In genomic region chr7:113766498-113766941, GRCm38 (mm10) we compare ENCODE assay signal across 9 mouse cellular contexts. TPM values are rescaled to one million over a fixed set of nuclear protein-coding genes. Genes with fewer than 3 reads are reported as not detected.
DNase-seq lines count a peak whose midpoint lies in the region; ATAC-seq and TF ChIP-seq lines count a peak whose summit lies in the region.
"Had no signal": no experiment of that assay in that cellular context is flagged by ENCODE, and none has a peak within 500 bp of the region (broad histone marks: within the 10 kb centered on the region; RNA-seq: fewer than 3 reads in every experiment).

No protein-coding gene starts in this region.

- no peaks in the 10 kb centered on the region for H3K4me1 ChIP-seq in liver, embryonic 13.5 days (replicated peaks)

- H3K36me3 ChIP-seq in liver, embryonic 13.5 days, result no peaks in the 10 kb centered on the region

- H3K9me3 ChIP-seq in liver, embryonic 13.5 days (replicated peaks), result no peaks in the 10 kb centered on the region

- DNase-seq in gastrocnemius, adult 2 months, result peak; percentile 31
- no peak for DNase-seq in gastrocnemius, postnatal 36 days
- peak; percentile 9 for DNase-seq in urinary bladder, postnatal 25 days (ENCODE audit: low spot score)
- no peak for DNase-seq in urinary bladder, postnatal 4 days (ENCODE audit: low spot score in 2 of 2)
- DNase-seq in heart, postnatal 14 days, result peak; percentile 14 to 16
- DNase-seq in liver, embryonic 13.5 days, result no peak
- DNase-seq in right cerebral cortex, postnatal 10 days (ENCODE audit: low spot score in 2 of 2), result peak; percentile 42 to 46
- DNase-seq in urinary bladder, postnatal 14 days (ENCODE audit: low spot score), result no peak

- H3K4me3 ChIP-seq in gastrocnemius, adult 2 months, result peak overlapping the region; percentile 73
- H3K4me3 ChIP-seq in liver, embryonic 13.5 days (replicated peaks), result peak overlapping the region; percentile 36
- H3K4me3 ChIP-seq: erythroblast, embryonic 14.5 days had no signal

- H3K27me3 ChIP-seq in liver, embryonic 13.5 days, result peaks cover 50% of the 10 kb centered on the region

- no peak overlapping the region for H3K9ac ChIP-seq in liver, embryonic 13.5 days

- peak overlapping the region; percentile 52 for H3K4me2 ChIP-seq in liver, embryonic 13.5 days

- intact Hi-C loops in gastrocnemius, adult 2 months (cut with DNase I), result no loop called here
- intact Hi-C loops in gastrocnemius, postnatal 36 days (cut with DNase I), result no loop called here
- intact Hi-C loops in heart, postnatal 14 days (cut with DNase I), result loop anchor here (5.0 kb wide), 2 partner anchors 141 to 196 kb away; no protein-coding TSS in a partner anchor

- peak overlapping the region; percentile 71 for H3K27ac ChIP-seq in gastrocnemius, adult 2 months
- no peak overlapping the region for H3K27ac ChIP-seq in liver, embryonic 13.5 days

- 4% methylated on average over 27 of the region's 27 CpGs for WGBS in liver, embryonic 13.5 days (ENCODE audit: insufficient replicate concordance)

- TF ChIP-seq CTCF in gastrocnemius, adult 2 months (IDR thresholded peaks at IDR 0.05), result no peak

- ATAC-seq in liver, embryonic 13.5 days (ENCODE audit: low read depth), result no peak

RNA-seq across cellular contexts. Expression of gene Spon1, which starts 0.7 kb away (rescaled TPM):
- total RNA-seq in gastrocnemius, adult 2 months (2021), result 1 to 10 TPM; 2.0 to 3.0 TPM
- 1 to 10 TPM; 2.5 to 4.4 TPM for total RNA-seq in gastrocnemius, postnatal 36 days (2021)
- total RNA-seq in heart, postnatal 14 days (2021), result 10 to 100 TPM in 1 of 2 experiments, 1 to 10 TPM in 1; 9.0 to 13.1 TPM
- polyA plus RNA-seq in liver, embryonic 13.5 days (2015; fragmentation: Nextera tagmentation; extraction: Ambion mirVana), result 0.95 and 1.1 TPM in 2 replicates
- polyA plus RNA-seq: erythroblast, embryonic 14.5 days had no signal

Comparison
In these comparisons a context has a peak if more than half of its experiments do, and no peak if none do; other contexts are left out.
1. DNase-seq: peak in gastrocnemius, adult 2 months (single experiment), urinary bladder, postnatal 25 days (single experiment), heart, postnatal 14 days (2 of 2) and right cerebral cortex, postnatal 10 days (2 of 2); none in gastrocnemius, postnatal 36 days (0 of 2), urinary bladder, postnatal 4 days (0 of 2), liver, embryonic 13.5 days (single experiment) and urinary bladder, postnatal 14 days (single experiment).